Mouse (Mus musculus) lung, adult 18-20 months (tissue): ENCODE measurements around the gene Olfr1283.
"Not testable (repeated sequence)": the region's sequence is repeated elsewhere in the genome, so short reads cannot be mapped to it uniquely, and the experiment has no call there.

ENCODE experiments used
- DNase-seq, 2 experiments: peaks; one replicate each; pipeline ENCODE4 v3.0.0; 2022; ENCODE audit warnings: mixed read lengths in 2 of 2

The Olfr1283 gene

DNA sequence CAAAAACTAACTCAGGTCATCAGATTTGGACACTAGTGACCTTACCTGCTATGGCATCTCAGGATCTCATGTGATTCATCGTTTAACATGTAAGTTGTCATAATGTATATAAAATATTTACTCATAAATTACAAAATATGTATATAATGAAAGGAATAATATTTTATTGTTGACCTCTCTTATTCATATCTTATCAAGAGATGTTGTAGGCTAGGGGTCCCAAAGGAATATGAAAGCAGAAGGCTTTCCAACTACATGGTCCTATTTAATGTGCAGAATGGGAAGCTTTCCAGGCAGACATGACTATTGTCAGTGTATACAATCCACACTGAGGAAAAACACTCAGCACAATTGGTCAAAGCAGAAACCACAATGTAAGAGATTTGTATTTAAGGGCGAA is at the start of gene Olfr1283:
Olfr1283 (plus strand) TSS at position 301 of the 400 bp plus-strand sequence.
- no peak for DNase-seq

- DNase-seq = no peak
Observed at GRCm38 (mm10) chr2:111326220-111326619, 40.4 kb upstream of the Olfr1283 start, which contains the start of gene Olfr1281. Gene Olfr1281 (plus strand): TSS chr2:111326520.

GRCm38 (mm10) chr2:111333721-111334120 is 32.9 kb upstream of the Olfr1283 start:
- not testable (repeated sequence) for DNase-seq

DNA sequence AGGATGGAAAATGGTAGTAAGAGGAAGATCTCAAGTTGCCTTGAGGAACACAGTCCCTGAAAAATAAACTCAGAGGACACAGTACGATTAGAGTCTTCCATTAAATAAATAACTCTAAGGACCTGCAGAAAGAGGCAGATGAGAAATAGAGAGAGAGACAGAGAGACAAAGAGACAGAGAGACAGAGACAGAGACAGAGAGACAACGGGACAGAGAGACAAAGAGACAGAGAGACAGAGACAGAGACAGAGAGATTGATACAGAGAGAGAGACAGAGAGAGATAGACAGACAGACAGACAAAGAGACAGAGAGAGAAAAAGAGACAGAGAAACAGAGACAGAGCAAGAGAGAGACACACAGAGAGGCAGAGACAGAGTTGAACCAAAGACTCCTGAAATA is 30.6 kb upstream of the Olfr1283 start, which contains the start of gene Olfr1282:
Olfr1282 (minus strand) TSS at position 101 of the 400 bp plus-strand sequence.
- DNase-seq = no peak

- DNase-seq = no peak
Observed at GRCm38 (mm10) chr2:111375222-111375621, 8.6 kb downstream of the Olfr1283 start, which contains the start of gene Olfr1284. Gene Olfr1284 (plus strand): TSS chr2:111375522.
